Mouse (Mus musculus) left cerebral cortex, adult 9 months (tissue): ENCODE measurements around the gene Jade1.

Experiments used
- DNase-seq, 2 experiments: peaks; one replicate each; pipeline ENCODE4 v3.0.0; 2022; ENCODE audit warnings: low spot score in 2 of 2

Jade1 gene

GRCm38 (mm10) chr3:41555491-41556381 lies at the start of gene Jade1:
Gene Jade1, plus strand, starts transcription at chr3:41555731.
- DNase-seq, result no peak

- no peak for DNase-seq
Measured at GRCm38 (mm10) chr3:41509441-41509840, 46.1 kb upstream of the Jade1 start.

- peak; percentile 29 to 40 for DNase-seq
Measured at GRCm38 (mm10) chr3:41510191-41510590, 45.3 kb upstream of the Jade1 start.

GRCm38 (mm10) chr3:41510750-41511149 lies 44.8 kb upstream of the Jade1 start:
- no peak for DNase-seq

GRCm38 (mm10) chr3:41514003-41514402 lies 41.5 kb upstream of the Jade1 start:
- DNase-seq, result no peak

- DNase-seq, result no peak
Measured at GRCm38 (mm10) chr3:41514683-41515305, 40.7 kb upstream of the Jade1 start.

- peak; percentile 9 to 22 for DNase-seq
Measured at GRCm38 (mm10) chr3:41516961-41517518, 38.5 kb upstream of the Jade1 start.

- DNase-seq, result no peak
Measured at GRCm38 (mm10) chr3:41520925-41521324, 34.6 kb upstream of the Jade1 start.

GRCm38 (mm10) chr3:41521733-41522132 lies 33.8 kb upstream of the Jade1 start:
- DNase-seq, result no peak

GRCm38 (mm10) chr3:41522226-41523005 lies 33.1 kb upstream of the Jade1 start:
- DNase-seq, result no peak

GRCm38 (mm10) chr3:41523006-41523375 lies 32.5 kb upstream of the Jade1 start:
- DNase-seq, result no peak

- no peak for DNase-seq
Measured at GRCm38 (mm10) chr3:41523460-41523859, 32.1 kb upstream of the Jade1 start.

GRCm38 (mm10) chr3:41528291-41528969 lies 27.1 kb upstream of the Jade1 start:
- DNase-seq, result no peak

GRCm38 (mm10) chr3:41530156-41530555 lies 25.4 kb upstream of the Jade1 start:
- DNase-seq, result no peak

GRCm38 (mm10) chr3:41531541-41531940 lies 24.0 kb upstream of the Jade1 start:
- DNase-seq, result no peak

- no peak for DNase-seq
Measured at GRCm38 (mm10) chr3:41532109-41532508, 23.4 kb upstream of the Jade1 start.

GRCm38 (mm10) chr3:41533660-41534059 lies 21.9 kb upstream of the Jade1 start:
- no peak for DNase-seq

GRCm38 (mm10) chr3:41537957-41538356 lies 17.6 kb upstream of the Jade1 start:
- DNase-seq, result no peak

GRCm38 (mm10) chr3:41541313-41541712 lies 14.2 kb upstream of the Jade1 start:
- no peak for DNase-seq

- DNase-seq, result no peak
Measured at GRCm38 (mm10) chr3:41544451-41544850, 11.1 kb upstream of the Jade1 start.

GRCm38 (mm10) chr3:41547289-41547688 lies 8.2 kb upstream of the Jade1 start:
- no peak for DNase-seq
